Mouse (Mus musculus): Measurements from ENCODE around the gene Sec23b. TPM values are rescaled to one million over a fixed set of nuclear protein-coding genes. Genes with fewer than 3 reads are reported as not detected.

The Sec23b gene
- total RNA-seq, 2 experiments from 2014 or later, result 63.6 to 82.4 TPM

- DNase-seq (ENCODE audit: low spot score in 2 of 2), result peak; percentile 70 to 74
Observed at GRCm38 (mm10) chr2:144599831-144600687, 44.0 kb downstream of the Sec23b start, which contains the start of gene Dtd1. Dtd1 (plus strand) TSS chr2:144599897.

- no peak for DNase-seq (ENCODE audit: low spot score in 2 of 2)
Observed at GRCm38 (mm10) chr2:144601576-144601975, 45.5 kb downstream of the Sec23b start.

- DNase-seq (ENCODE audit: low spot score in 2 of 2), result no peak
Observed at GRCm38 (mm10) chr2:144613956-144614355, 57.9 kb downstream of the Sec23b start.

- DNase-seq (ENCODE audit: low spot score in 2 of 2), result no peak
Observed at GRCm38 (mm10) chr2:144617074-144617874, 61.2 kb downstream of the Sec23b start.

GRCm38 (mm10) chr2:144621491-144621890 is 65.5 kb downstream of the Sec23b start:
- no peak for DNase-seq (ENCODE audit: low spot score in 2 of 2)

GRCm38 (mm10) chr2:144633551-144633950 is 77.5 kb downstream of the Sec23b start:
- DNase-seq (ENCODE audit: low spot score in 2 of 2), result no peak

GRCm38 (mm10) chr2:144634231-144634630 is 78.2 kb downstream of the Sec23b start:
- DNase-seq (ENCODE audit: low spot score in 2 of 2), result no peak

GRCm38 (mm10) chr2:144634729-144635128 is 78.7 kb downstream of the Sec23b start:
- no peak for DNase-seq (ENCODE audit: low spot score in 2 of 2)

GRCm38 (mm10) chr2:144635644-144636320 is 79.8 kb downstream of the Sec23b start:
- peak in 1 of 2 experiments; percentile 19 for DNase-seq (ENCODE audit: low spot score in 2 of 2)

- DNase-seq (ENCODE audit: low spot score in 2 of 2), result no peak
Observed at GRCm38 (mm10) chr2:144637204-144637603, 81.2 kb downstream of the Sec23b start.

- DNase-seq (ENCODE audit: low spot score in 2 of 2), result no peak
Observed at GRCm38 (mm10) chr2:144637671-144638395, 81.8 kb downstream of the Sec23b start.

GRCm38 (mm10) chr2:144638719-144639118 is 82.7 kb downstream of the Sec23b start:
- no peak for DNase-seq (ENCODE audit: low spot score in 2 of 2)

- DNase-seq (ENCODE audit: low spot score in 2 of 2), result no peak
Observed at GRCm38 (mm10) chr2:144640101-144640500, 84.1 kb downstream of the Sec23b start.

Small RNA genes within 50 kb of the gene (microRNA-seq; reads per million reads assigned to microRNA genes)
- not detected for gene Gm24823

Other genes starting within 250 kb of the Sec23b start
- under 1 TPM in 1 of 2 experiments, not detected in 1; 0.50 TPM for gene Ovol2, start 224.1 kb upstream of the Sec23b start, total RNA-seq (2021)
- 10 to 100 TPM; 40.4 to 40.5 TPM for gene Kat14, start 187.2 kb upstream of the Sec23b start, total RNA-seq (2021)
- 10 to 100 TPM in 1 of 2 experiments, 1 to 10 TPM in 1; 3.4 to 11.8 TPM for gene Pet117, start 187.2 kb upstream of the Sec23b start, total RNA-seq (2021)
- gene Dzank1, start 28.8 kb upstream of the Sec23b start, total RNA-seq (2021), result 1 to 10 TPM; 4.1 to 5.7 TPM
- 10 to 100 TPM; 30.5 to 31.6 TPM for gene Polr3f, start 28.5 kb upstream of the Sec23b start, total RNA-seq (2021)
- gene Rbbp9, start 5.4 kb upstream of the Sec23b start, total RNA-seq (2021), result 10 to 100 TPM; 36.2 to 37.7 TPM
- 10 to 100 TPM; 37.4 to 38.3 TPM for gene Smim26, start 37.8 kb downstream of the Sec23b start, total RNA-seq (2021)
- 10 to 100 TPM; 25.5 to 26.9 TPM for gene Dtd1, start 43.7 kb downstream of the Sec23b start, total RNA-seq (2021)